ENCODE assay signal across 9 mouse cellular contexts in the genomic region with DNA sequence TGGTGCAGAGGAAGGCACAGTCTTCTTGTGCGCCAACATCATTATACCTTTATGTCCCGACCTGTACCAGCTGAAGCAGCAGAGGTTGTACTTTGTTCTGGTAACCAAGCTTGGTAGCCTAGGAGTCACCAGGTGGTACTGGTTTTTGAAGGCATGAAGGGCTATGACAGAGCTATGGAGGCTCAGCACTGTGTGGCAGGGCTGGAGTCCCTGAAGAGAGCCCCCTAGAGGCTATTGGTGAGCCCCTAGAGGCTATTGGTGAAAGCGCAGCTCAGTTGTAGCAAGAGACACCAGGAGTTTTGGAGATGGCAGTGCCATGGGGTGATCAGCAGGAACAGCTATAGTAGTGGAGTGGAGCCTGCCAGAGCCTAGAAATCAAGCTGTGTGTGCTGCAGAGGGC. TPM values are rescaled to one million over a fixed set of nuclear protein-coding genes. Genes with fewer than 3 reads are reported as not detected.
DNase-seq lines count a peak whose midpoint lies in the region; ATAC-seq and TF ChIP-seq lines count a peak whose summit lies in the region.
"Had no signal": no experiment of that assay in that cellular context is flagged by ENCODE, and none has a peak within 500 bp of the region (broad histone marks: within the 10 kb centered on the region; RNA-seq: fewer than 3 reads in every experiment).

No protein-coding gene starts in this region.

- WGBS in lung, embryonic 15.5 days = 60% methylated on average over 3 of the region's 3 CpGs

- H3K4me2 ChIP-seq in lung, embryonic 15.5 days = no peak overlapping the region

- H3K9ac ChIP-seq in lung, embryonic 15.5 days = no peak overlapping the region

- no peaks in the 10 kb centered on the region for H3K9me3 ChIP-seq in lung, embryonic 15.5 days

- H3K4me3 ChIP-seq in lung, embryonic 15.5 days = no peak overlapping the region

- no peaks in the 10 kb centered on the region for H3K27me3 ChIP-seq in lung, embryonic 15.5 days

- TF ChIP-seq POLR2A in brain, embryonic 14.5 days (IDR thresholded peaks at IDR 0.05; ENCODE audit: borderline replicate concordance, extremely low read depth, insufficient read depth, insufficient read length, poor library complexity, severe bottlenecking) = no peak

- ATAC-seq in inflammation-experienced regulatory T-cells, adult 6 months = peak; percentile 68
- ATAC-seq in lung, embryonic 15.5 days (ENCODE audit: borderline replicate concordance, extremely low read depth, low FRiP score, low TSS enrichment) = 0 out of 2 replicates have a peak, but pooled peaks have one; percentile 46

- no peak overlapping the region for H3K27ac ChIP-seq in lung, embryonic 15.5 days

- DNase-seq in ovary, postnatal 36 days (ENCODE audit: low spot score) = peak; percentile 9
- no peak for DNase-seq in ovary, adult 18-20 months (ENCODE audit: low spot score)
- DNase-seq in brain, embryonic 14.5 days (ENCODE audit: low read depth) = peak; percentile 21
- peak; percentile 50 for DNase-seq in thymus, postnatal 25 days
- DNase-seq in adrenal gland, postnatal 25 days = no peak
- DNase-seq in right cerebral cortex, adult 2 months (ENCODE audit: low spot score in 2 of 2) = no peak

- H3K4me1 ChIP-seq in lung, embryonic 15.5 days = no peaks in the 10 kb centered on the region

- peak; percentile 63; the same call in 1 of the 2 replicates for TF ChIP-seq CTCF in brain, embryonic 14.5 days (IDR thresholded peaks at IDR 0.05; ENCODE audit: borderline replicate concordance, extremely low read depth, insufficient read depth, insufficient read length)

- no peaks in the 10 kb centered on the region for H3K36me3 ChIP-seq in lung, embryonic 15.5 days

RNA-seq across cellular contexts. Expression of a gene that starts 5.3 kb away (rescaled TPM):
- polyA plus RNA-seq in brain, embryonic 14.5 days (2012; rRNA removed) = not detected in 2 replicates
- 1 to 10 TPM in 1 of 3 experiments, under 1 TPM in 1, not detected in 1; 0.20 to 1.6 TPM for polyA plus RNA-seq in inflammation-experienced regulatory T-cells, adult 6 months (2017; shearing (Covaris generic))
- polyA plus RNA-seq in lung, embryonic 15.5 days (2015; fragmentation: Nextera tagmentation; extraction: Ambion mirVana) = 0.43 and 0.57 TPM in 2 replicates
- 0.70 TPM in 1 of 2 replicates, not detected in the other for total RNA-seq in adrenal gland, postnatal 25 days (2021)

RNA-seq across cellular contexts. Expression of a gene that starts 29.2 kb away (rescaled TPM):
- 0.08 TPM in 1 of 2 replicates, not detected in the other for polyA plus RNA-seq in brain, embryonic 14.5 days (2012; rRNA removed)
- not detected for polyA plus RNA-seq in inflammation-experienced regulatory T-cells, adult 6 months (2017; shearing (Covaris generic))
- not detected in 2 replicates for polyA plus RNA-seq in lung, embryonic 15.5 days (2015; fragmentation: Nextera tagmentation; extraction: Ambion mirVana)
- not detected in 2 replicates for total RNA-seq in adrenal gland, postnatal 25 days (2021)
- total RNA-seq: heart, adult 18-20 months had no signal

RNA-seq across cellular contexts. Expression of a gene that starts 43.0 kb away (rescaled TPM):
- 0.08 and 0.19 TPM in 2 replicates for polyA plus RNA-seq in brain, embryonic 14.5 days (2012; rRNA removed)
- polyA plus RNA-seq in inflammation-experienced regulatory T-cells, adult 6 months (2017; shearing (Covaris generic)) = 10 to 100 TPM; 58.2 to 92.2 (median 79.1) TPM
- polyA plus RNA-seq in lung, embryonic 15.5 days (2015; fragmentation: Nextera tagmentation; extraction: Ambion mirVana) = 0.36 and 0.86 TPM in 2 replicates
- total RNA-seq in adrenal gland, postnatal 25 days (2021) = 0.48 and 0.67 TPM in 2 replicates

Comparison
In these comparisons a context has a peak if more than half of its experiments do, and no peak if none do; other contexts are left out.
1. DNase-seq: peak in ovary, postnatal 36 days (single experiment), brain, embryonic 14.5 days (single experiment) and thymus, postnatal 25 days (single experiment); none in ovary, adult 18-20 months (single experiment), adrenal gland, postnatal 25 days (single experiment) and right cerebral cortex, adult 2 months (0 of 2).
2. RNA of a gene that starts 43.0 kb away (polyA plus RNA-seq): 58.2 to 92.2 TPM in inflammation-experienced regulatory T-cells, adult 6 months; 0.36 to 0.86 TPM in lung, embryonic 15.5 days and 0.08 to 0.19 TPM in brain, embryonic 14.5 days; every median in the first group is over 10 times any median in the second.